8 mouse cellular contexts compared by ENCODE assay signal in the genomic region with DNA sequence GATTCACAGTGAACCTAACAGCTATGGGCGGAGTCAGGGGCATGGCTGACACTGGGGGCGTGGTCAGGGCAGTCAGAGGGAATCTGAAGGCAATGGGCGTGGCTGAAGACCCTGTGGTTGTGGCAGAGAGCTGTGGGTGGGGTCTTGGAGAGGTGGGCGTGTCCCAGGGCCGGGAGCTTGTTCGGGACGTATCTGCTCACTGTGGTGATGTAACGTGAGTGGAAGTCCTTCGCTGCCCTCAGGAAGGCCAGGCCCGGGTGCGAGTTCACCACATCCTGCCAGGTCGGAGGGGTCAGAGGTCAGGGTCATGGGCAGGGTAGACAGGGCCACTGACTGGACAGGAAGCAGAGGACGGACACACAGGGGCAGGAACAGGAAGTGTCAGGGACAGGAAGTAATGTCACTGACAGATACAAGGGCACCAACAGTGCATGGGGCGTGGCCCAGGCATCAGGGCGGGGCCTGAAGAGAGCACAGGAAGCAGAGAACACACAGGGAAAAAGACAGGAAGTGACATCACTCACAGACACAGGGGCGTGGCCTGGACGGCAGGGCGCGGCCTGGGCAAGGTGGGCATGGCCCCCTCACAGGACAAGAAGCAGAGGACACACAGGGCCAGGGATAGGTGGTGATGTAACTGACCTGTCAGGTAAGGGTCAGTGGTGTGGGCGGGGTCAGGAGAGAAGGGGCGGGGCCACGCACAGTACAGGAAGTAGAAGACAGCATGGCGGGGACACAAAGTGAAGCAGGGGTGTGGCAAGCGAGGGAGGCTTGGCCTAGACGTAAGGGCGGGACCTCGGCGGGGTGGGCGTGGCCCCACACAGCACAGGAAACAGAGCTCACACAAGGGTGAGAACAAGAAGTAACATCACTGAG. TPM values are rescaled to one million over a fixed set of nuclear protein-coding genes. Genes with fewer than 3 reads are reported as not detected.
DNase-seq lines count a peak whose midpoint lies in the region; ATAC-seq and TF ChIP-seq lines count a peak whose summit lies in the region.

No protein-coding gene starts in this region.

- no peak overlapping the region for H3K4me2 ChIP-seq in forebrain, embryonic 13.5 days
- no peak overlapping the region for H3K4me2 ChIP-seq in lung, embryonic 14.5 days

- H3K27ac ChIP-seq in ES-Bruce4 (ENCODE audit: insufficient read depth, low read length): peak overlapping the region; percentile 66
- no peak overlapping the region for H3K27ac ChIP-seq in forebrain, embryonic 13.5 days
- no peak overlapping the region for H3K27ac ChIP-seq in lung, embryonic 14.5 days (ENCODE audit: low read depth)

- ATAC-seq in forebrain, embryonic 13.5 days: peak; percentile 84
- peak; percentile 83 for ATAC-seq in lung, embryonic 14.5 days (ENCODE audit: insufficient read depth)
- peak; percentile 50 for ATAC-seq in neutrophil, adult 5-6 weeks (ENCODE audit: extremely low read depth, insufficient number of reproducible peaks, low FRiP score, poor library complexity, severe bottlenecking)

- H3K4me3 ChIP-seq in ES-Bruce4 (ENCODE audit: low read depth, low read length): peak overlapping the region; percentile 60
- H3K4me3 ChIP-seq in forebrain, embryonic 13.5 days: no peak overlapping the region
- 0 out of 2 replicates have a peak overlapping the region, but pooled peaks have one; percentile 1 for H3K4me3 ChIP-seq in lung, embryonic 14.5 days (ENCODE audit: low read depth, low read length)

- peak; percentile 65; the same call in 1 of the 2 replicates for TF ChIP-seq EP300 in ES-Bruce4 (IDR thresholded peaks at IDR 0.05; ENCODE audit: insufficient read depth, low read depth, low read length)

- H3K9ac ChIP-seq in ES-Bruce4 (ENCODE audit: low read depth, poor library complexity, severe bottlenecking): peak overlapping the region; percentile 9; the same call in 1 of the 2 replicates
- no peak overlapping the region for H3K9ac ChIP-seq in forebrain, embryonic 13.5 days
- H3K9ac ChIP-seq in lung, embryonic 14.5 days: no peak overlapping the region

- DNase-seq in adrenal gland, postnatal 25 days: peak; percentile 4
- DNase-seq in heart, postnatal 4 days: peak; percentile 44
- DNase-seq in layer of hippocampus, adult 9-11 months: peak; percentile 64
- peak; percentile 13 for DNase-seq in lung, embryonic 14.5 days
- no peak for DNase-seq in MN1 (ENCODE audit: low spot score)

- H3K4me1 ChIP-seq in ES-Bruce4 (ENCODE audit: control insufficient read depth, insufficient read depth, low read length): no peaks in the 10 kb centered on the region
- no peaks in the 10 kb centered on the region for H3K4me1 ChIP-seq in forebrain, embryonic 13.5 days
- H3K4me1 ChIP-seq in lung, embryonic 14.5 days (ENCODE audit: insufficient read depth): no peaks in the 10 kb centered on the region

- H3K27me3 ChIP-seq in ES-Bruce4 (ENCODE audit: control insufficient read depth, insufficient read depth, low read length, poor library complexity, severe bottlenecking): no peaks in the 10 kb centered on the region
- no peaks in the 10 kb centered on the region for H3K27me3 ChIP-seq in forebrain, embryonic 13.5 days
- no peaks in the 10 kb centered on the region for H3K27me3 ChIP-seq in lung, embryonic 14.5 days (ENCODE audit: insufficient read depth, low read length)

- no peak for TF ChIP-seq CTCF in ES-Bruce4 (IDR thresholded peaks at IDR 0.05; ENCODE audit: low read depth, low read length)
- no peak for TF ChIP-seq CTCF in lung, embryonic 14.5 days (IDR thresholded peaks at IDR 0.05; ENCODE audit: low read depth)

- WGBS in forebrain, embryonic 13.5 days: 95% methylated on average over 29 of the region's 29 CpGs
- 89% methylated on average over 29 of the region's 29 CpGs for WGBS in lung, embryonic 14.5 days

- no peaks in the 10 kb centered on the region for H3K9me3 ChIP-seq in ES-Bruce4 (replicated peaks; ENCODE audit: control insufficient read depth, insufficient read depth, low read length, poor library complexity, severe bottlenecking)
- peaks cover 34% of the 10 kb centered on the region for H3K9me3 ChIP-seq in forebrain, embryonic 13.5 days (replicated peaks)
- peaks cover 31% of the 10 kb centered on the region for H3K9me3 ChIP-seq in lung, embryonic 14.5 days (ENCODE audit: low read depth, low read length)

- no peaks in the 10 kb centered on the region for H3K36me3 ChIP-seq in ES-Bruce4 (ENCODE audit: control insufficient read depth, insufficient read depth, low read length, poor library complexity, severe bottlenecking)
- H3K36me3 ChIP-seq in forebrain, embryonic 13.5 days (ENCODE audit: poor library complexity, severe bottlenecking): peaks cover 38% of the 10 kb centered on the region
- peaks cover 37% of the 10 kb centered on the region for H3K36me3 ChIP-seq in lung, embryonic 14.5 days (ENCODE audit: insufficient read depth)

- no peak for TF ChIP-seq POLR2A in ES-Bruce4 (IDR thresholded peaks at IDR 0.05; ENCODE audit: insufficient read depth, low read length)

RNA-seq across cellular contexts. Expression of gene Ppp2r3d, which starts 36.6 kb away (rescaled TPM):
- 41.5 and 43.1 TPM in 2 replicates for polyA plus RNA-seq in ES-Bruce4 (2011; ENCODE audit: insufficient read depth, insufficient read length, low read depth, missing spikeins)
- total RNA-seq in adrenal gland, postnatal 25 days (2021): 101 and 138 TPM in 2 replicates
- 132 and 136 TPM in 2 replicates for polyA plus RNA-seq in forebrain, embryonic 13.5 days (2015; fragmentation: Nextera tagmentation; extraction: Ambion mirVana)
- 100 to 1,000 TPM; 143 to 155 TPM for total RNA-seq in heart, postnatal 4 days (2021)
- 123 and 139 TPM in 2 replicates for polyA plus RNA-seq in lung, embryonic 14.5 days (2014; fragmentation: Nextera tagmentation; extraction: Ambion mirVana)
- total RNA-seq in neutrophil, adult 5-6 weeks (2017): 43.3 and 63.0 TPM in 2 replicates

RNA-seq across cellular contexts. Expression of gene Gm21836, which starts 53.5 kb away (rescaled TPM):
- not detected in 2 replicates for polyA plus RNA-seq in ES-Bruce4 (2011; ENCODE audit: insufficient read depth, insufficient read length, low read depth, missing spikeins)
- total RNA-seq in adrenal gland, postnatal 25 days (2021): not detected in 2 replicates
- polyA plus RNA-seq in forebrain, embryonic 13.5 days (2015; fragmentation: Nextera tagmentation; extraction: Ambion mirVana): not detected in 2 replicates
- not detected for total RNA-seq in heart, postnatal 4 days (2021)
- polyA plus RNA-seq in lung, embryonic 14.5 days (2014; fragmentation: Nextera tagmentation; extraction: Ambion mirVana): not detected in 2 replicates
- total RNA-seq in neutrophil, adult 5-6 weeks (2017): not detected in 2 replicates
